Mouse (Mus musculus) activated CD4-positive, CD25-positive, alpha-beta regulatory T cell, adult 4 months (primary cell): ENCODE measurements at regions not wholly inside any gene's neighbourhood (a gene's known extent, or its start where the extent isn't known, plus 50 kb on each side); places are given as distances from the start of the nearest gene placed in this dataset.

Source experiments
- ATAC-seq: one replicate; pipeline ENCODE4 v1.8.0; 2017

- ATAC-seq, result no peak
Observed at GRCm38 (mm10) chr6:99890805-99891204, 164.6 kb upstream of the Prok2 start.

GRCm38 (mm10) chr6:99889055-99889454 lies 162.9 kb upstream of the Prok2 start:
- no peak for ATAC-seq

- ATAC-seq, result no peak
Observed at GRCm38 (mm10) chr6:99887904-99888303, 161.7 kb upstream of the Prok2 start.

- ATAC-seq, result no peak
Observed at GRCm38 (mm10) chr6:99884755-99885154, 158.6 kb upstream of the Prok2 start.

GRCm38 (mm10) chr6:99884054-99884453 lies 157.9 kb upstream of the Prok2 start:
- no peak for ATAC-seq

- ATAC-seq, result no peak
Observed at GRCm38 (mm10) chr6:99881606-99882005, 155.4 kb upstream of the Prok2 start.

GRCm38 (mm10) chr6:99874852-99875251 lies 148.7 kb upstream of the Prok2 start:
- no peak for ATAC-seq

GRCm38 (mm10) chr6:99874029-99874428 lies 147.8 kb upstream of the Prok2 start:
- no peak for ATAC-seq

GRCm38 (mm10) chr6:99866061-99866460 lies 139.9 kb upstream of the Prok2 start:
- ATAC-seq, result no peak

GRCm38 (mm10) chr6:99864949-99865348 lies 138.8 kb upstream of the Prok2 start:
- ATAC-seq, result no peak

- no peak for ATAC-seq
Observed at GRCm38 (mm10) chr6:99863418-99863817, 137.2 kb upstream of the Prok2 start.

GRCm38 (mm10) chr6:99857411-99857810 lies 131.2 kb upstream of the Prok2 start:
- no peak for ATAC-seq

GRCm38 (mm10) chr6:99853716-99854115 lies 127.5 kb upstream of the Prok2 start:
- ATAC-seq, result no peak

- no peak for ATAC-seq
Observed at GRCm38 (mm10) chr6:99850706-99851105, 124.5 kb upstream of the Prok2 start.

- no peak for ATAC-seq
Observed at GRCm38 (mm10) chr6:99845508-99845846, 119.3 kb upstream of the Prok2 start.

- ATAC-seq, result no peak
Observed at GRCm38 (mm10) chr6:99844775-99845507, 118.7 kb upstream of the Prok2 start.

- no peak for ATAC-seq
Observed at GRCm38 (mm10) chr6:99843507-99843906, 117.3 kb upstream of the Prok2 start.

- ATAC-seq, result no peak
Observed at GRCm38 (mm10) chr6:99842723-99843122, 116.5 kb upstream of the Prok2 start.

- no peak for ATAC-seq
Observed at GRCm38 (mm10) chr6:99840823-99841222, 114.6 kb upstream of the Prok2 start.

- ATAC-seq, result no peak
Observed at GRCm38 (mm10) chr6:99833323-99833722, 107.1 kb upstream of the Prok2 start.

GRCm38 (mm10) chr6:99827625-99828024 lies 101.4 kb upstream of the Prok2 start:
- no peak for ATAC-seq

GRCm38 (mm10) chr6:99824808-99825207 lies 98.6 kb upstream of the Prok2 start:
- ATAC-seq, result no peak

- ATAC-seq, result no peak
Observed at GRCm38 (mm10) chr6:99822471-99822870, 96.3 kb upstream of the Prok2 start.

GRCm38 (mm10) chr6:99819255-99819929 lies 93.2 kb upstream of the Prok2 start:
- no peak for ATAC-seq

- ATAC-seq, result no peak
Observed at GRCm38 (mm10) chr6:99818486-99818885, 92.3 kb upstream of the Prok2 start.
